Mouse (Mus musculus) G1E (cell line): Measurements from ENCODE around the gene Plxdc2. TPM values are rescaled to one million over a fixed set of nuclear protein-coding genes. Genes with fewer than 3 reads are reported as not detected.
"Not testable (repeated sequence)": the region's sequence is repeated elsewhere in the genome, so short reads cannot be mapped to it uniquely, and the experiment has no call there.

ENCODE experiments used
- ATAC-seq: 2 replicates; pipeline ENCODE4 v1.8.0; 2016; ENCODE audit warnings: mild to moderate bottlenecking; ENCODE audit not compliant: insufficient number of reproducible peaks, poor library complexity, low FRiP score, severe bottlenecking; ENCODE audit errors: extremely low read depth
- DNase-seq: peaks from one replicate; pipeline ENCODE4 v3.0.0; 2012; ENCODE audit warnings: low spot score
- H3K27me3 ChIP-seq: 2 replicates; pipeline ENCODE4 v1.6.1; 2012; ENCODE audit warnings: mild to moderate bottlenecking, low read length, inconsistent platforms; ENCODE audit not compliant: insufficient read depth
- H3K36me3 ChIP-seq: replicated peaks from 2 replicates; pipeline ENCODE3; 2012; ENCODE audit warnings: mild to moderate bottlenecking, inconsistent platforms
- H3K4me1 ChIP-seq: 2 replicates; pipeline ENCODE4 v1.6.1; 2012; ENCODE audit warnings: low read depth, low read length, inconsistent platforms, mixed read lengths; ENCODE audit not compliant: insufficient read depth
- H3K4me3 ChIP-seq: 2 replicates; pipeline ENCODE4 v1.5.1; 2012; ENCODE audit warnings: low read depth, mild to moderate bottlenecking, inconsistent platforms, low read length, moderate library complexity, mixed read lengths
- H3K9me3 ChIP-seq: replicated peaks from 2 replicates; pipeline ENCODE4 v1.6.1; 2012; ENCODE audit warnings: inconsistent platforms
- CTCF ChIP-seq: IDR thresholded peaks from 2 replicates; pipeline ENCODE4 v1.5.1; 2012; ENCODE audit warnings: low read depth, low read length, inconsistent platforms, mixed read lengths
- GATA1 ChIP-seq: IDR thresholded peaks from 2 replicates; pipeline ENCODE4 v1.6.1; 2012; ENCODE audit warnings: borderline replicate concordance, low read length, inconsistent platforms, mixed read lengths
- GATA2 ChIP-seq: IDR thresholded peaks from 2 replicates; pipeline ENCODE4 v1.6.1; 2012; ENCODE audit warnings: low read depth, low read length, inconsistent platforms, borderline replicate concordance
- POLR2AphosphoS5 ChIP-seq: IDR thresholded peaks from 2 replicates; pipeline ENCODE4 v1.6.1; 2012; ENCODE audit warnings: low read depth, low read length, inconsistent platforms; ENCODE audit not compliant: insufficient replicate concordance
- TAL1 ChIP-seq: conservative IDR thresholded peaks from 2 replicates; pipeline ENCODE4 v1.6.1; 2012; ENCODE audit warnings: low read depth, low read length, inconsistent platforms, mixed read lengths
- polyA plus RNA-seq: library from polyadenylated mRNA; stranded (reverse); fragments of >175 nt; gene quantifications from 2 replicates; pipeline ENCODE4 v1.2.3, GENCODE M21; 2012
- total RNA-seq, 2 experiments: library from RNA; stranded (forward) in 1 of 2; stranded (reverse) in 1 of 2; fragments of 200-1000 nt in 1 of 2; fragments of >200 nt in 1 of 2; fragmentation: Nextera tagmentation in 1 of 2; gene quantifications; 2 replicates each; pipeline ENCODE4 v1.2.3; 2014 to 2017

Plxdc2 gene
- total and polyA plus RNA-seq, 3 experiments, result 0.05 TPM; not detected in 2

DNA sequence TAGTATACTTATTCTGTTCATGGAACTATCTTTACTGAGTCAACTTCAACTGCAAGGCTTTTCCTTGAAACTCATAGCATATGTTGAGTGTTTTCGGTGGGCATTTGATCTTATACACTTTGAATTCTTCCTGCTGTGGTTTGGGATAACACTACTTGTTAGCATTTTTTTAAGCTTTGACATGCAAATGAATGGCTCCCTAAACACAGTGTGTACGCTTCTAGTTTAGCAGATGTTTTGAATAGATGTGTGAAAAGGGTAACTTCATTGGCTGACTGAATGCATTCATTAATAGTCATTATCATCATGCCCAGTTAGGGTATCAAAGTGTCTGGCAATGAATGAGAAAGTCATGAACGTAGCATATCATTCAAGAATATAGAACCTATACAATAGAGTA, 385.7 kb downstream of the Plxdc2 start:
- Histone ChIP-seq H3K9me3 (no peaks in the 10 kb centered on the region), H3K27me3 (no peaks in the 10 kb centered on the region), H3K4me1 (no peaks in the 10 kb centered on the region), H3K36me3 (no peaks in the 10 kb centered on the region), H3K4me3 (no peak overlapping the region)
- DNase-seq (no peak), ATAC-seq (no peak)
- TF ChIP-seq CTCF, result no peak
- no peak for TF ChIP-seq TAL1
- no peak for TF ChIP-seq GATA2
- no peak for TF ChIP-seq GATA1
- no peak for TF ChIP-seq POLR2AphosphoS5

DNA sequence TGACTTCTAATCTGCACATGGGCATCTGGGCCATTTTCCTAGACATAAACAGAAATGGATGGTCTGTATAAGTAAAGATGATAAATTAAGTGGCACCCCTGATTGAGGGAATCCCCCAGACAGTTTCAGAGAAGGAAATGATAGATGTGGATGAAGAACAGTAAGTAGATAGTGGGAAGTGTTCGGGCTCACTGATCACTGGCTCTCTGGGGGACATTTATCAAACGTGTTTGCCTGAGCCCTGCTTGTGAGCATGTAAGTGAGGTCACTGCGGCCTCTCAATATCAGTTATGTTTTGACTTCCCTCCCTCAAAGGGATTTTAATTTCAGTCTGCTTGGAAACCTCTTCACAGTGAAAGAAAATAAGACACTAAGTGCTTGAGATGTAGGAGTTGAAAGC, 387.5 kb downstream of the Plxdc2 start:
- Histone ChIP-seq H3K4me1 (no peaks in the 10 kb centered on the region), H3K4me3 (no peak overlapping the region), H3K27me3 (no peaks in the 10 kb centered on the region), H3K36me3 (no peaks in the 10 kb centered on the region), H3K9me3 (no peaks in the 10 kb centered on the region)
- DNase-seq (no peak), ATAC-seq (no peak)
- TF ChIP-seq CTCF (no peak), TAL1 (no peak), POLR2AphosphoS5 (no peak), GATA1 (no peak), GATA2 (no peak)

DNA sequence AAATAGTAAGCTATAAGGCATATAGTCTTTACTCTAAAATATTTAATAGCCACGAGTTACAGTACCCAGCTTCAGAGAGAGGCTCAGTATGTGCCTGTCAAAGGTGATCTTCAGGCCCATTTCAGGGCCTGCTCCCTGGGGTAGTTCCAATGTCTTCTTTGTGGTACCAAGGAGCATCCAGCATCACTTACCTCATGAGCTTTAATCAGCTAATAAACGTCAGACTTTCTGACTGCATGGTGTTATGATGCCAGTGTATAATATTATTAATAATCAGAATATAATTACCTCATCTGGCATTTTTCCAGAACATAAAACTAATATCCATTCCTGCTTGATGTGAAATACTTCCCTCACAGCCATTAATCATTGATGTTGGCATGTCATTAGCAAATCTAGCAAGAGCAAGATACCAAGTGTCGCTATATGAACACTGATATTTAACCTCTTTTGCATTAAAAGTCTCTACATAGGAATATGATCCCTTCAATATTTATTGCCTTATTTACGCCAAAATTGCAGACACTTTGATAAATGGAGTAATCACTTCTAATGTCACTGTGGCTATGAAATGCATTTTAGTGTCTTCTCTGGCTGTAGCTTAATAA, 393.3 kb downstream of the Plxdc2 start:
- no peak for DNase-seq
- ATAC-seq, result no peak
- Histone ChIP-seq H3K36me3 (no peaks in the 10 kb centered on the region), H3K4me3 (no peak overlapping the region), H3K4me1 (no peaks in the 10 kb centered on the region), H3K9me3 (no peaks in the 10 kb centered on the region), H3K27me3 (no peaks in the 10 kb centered on the region)
- no peak for TF ChIP-seq GATA1
- no peak for TF ChIP-seq GATA2
- TF ChIP-seq POLR2AphosphoS5, result no peak
- no peak for TF ChIP-seq CTCF
- no peak for TF ChIP-seq TAL1

GRCm38 (mm10) chr2:16757158-16757557, 401.1 kb downstream of the Plxdc2 start:
- ATAC-seq (no peak), DNase-seq (no peak)
- H3K4me3 ChIP-seq, result no peak overlapping the region
- H3K36me3 ChIP-seq, result no peaks in the 10 kb centered on the region
- no peaks in the 10 kb centered on the region for H3K9me3 ChIP-seq
- no peaks in the 10 kb centered on the region for H3K4me1 ChIP-seq
- H3K27me3 ChIP-seq, result no peaks in the 10 kb centered on the region
- TF ChIP-seq GATA2 (no peak), TAL1 (no peak), CTCF (no peak), GATA1 (no peak), POLR2AphosphoS5 (no peak)

- no peaks in the 10 kb centered on the region for H3K9me3 ChIP-seq
- H3K4me3 ChIP-seq, result no peak overlapping the region
- H3K4me1 ChIP-seq, result no peaks in the 10 kb centered on the region
- TF ChIP-seq POLR2AphosphoS5, result no peak
- TF ChIP-seq CTCF, result no peak
- no peak for TF ChIP-seq GATA1
- no peak for TF ChIP-seq TAL1
- no peak for TF ChIP-seq GATA2
- no peaks in the 10 kb centered on the region for H3K36me3 ChIP-seq
- no peaks in the 10 kb centered on the region for H3K27me3 ChIP-seq
- DNase-seq (no peak), ATAC-seq (no peak)
Observed at GRCm38 (mm10) chr2:16759766-16760165, 403.7 kb downstream of the Plxdc2 start.

DNA sequence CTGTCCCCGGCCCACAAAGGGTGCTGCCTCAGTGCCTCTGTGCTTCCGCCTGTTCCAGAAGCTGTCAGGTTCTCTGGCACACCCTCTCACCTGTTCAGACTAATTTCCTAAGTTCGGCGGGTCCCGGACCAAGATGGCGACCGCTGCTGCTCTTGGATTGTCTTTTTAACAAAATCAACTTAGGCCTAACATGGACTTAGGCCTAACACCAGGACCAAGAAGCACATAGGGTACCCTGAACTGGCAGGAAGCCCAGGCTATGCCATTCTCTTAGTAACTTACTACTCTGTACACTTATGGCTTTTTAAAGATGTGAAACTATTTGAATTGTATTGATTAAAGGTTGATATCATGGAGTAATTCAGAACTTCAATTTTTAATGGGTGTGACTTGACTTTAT, 413.0 kb downstream of the Plxdc2 start:
- not testable (repeated sequence) for DNase-seq

More for the DNA sequence above, 413.0 kb downstream of the Plxdc2 start:
- H3K36me3 ChIP-seq, H3K9me3 ChIP-seq, H3K4me1 ChIP-seq, ATAC-seq, H3K4me3 ChIP-seq, H3K27me3 ChIP-seq: not testable (repeated sequence)
